Mouse (Mus musculus): ENCODE data around the gene Aldh4a1.

Aldh4a1 gene

GRCm38 (mm10) chr4:139589351-139590027 is 33.2 kb upstream of the Aldh4a1 start:
- DNase-seq (ENCODE audit: low spot score): no peak

- DNase-seq (ENCODE audit: low spot score): no peak
Measured at GRCm38 (mm10) chr4:139590446-139590845, 32.2 kb upstream of the Aldh4a1 start.

- DNase-seq (ENCODE audit: low spot score): no peak
Measured at GRCm38 (mm10) chr4:139592895-139593294, 29.8 kb upstream of the Aldh4a1 start.

GRCm38 (mm10) chr4:139593383-139593782 is 29.3 kb upstream of the Aldh4a1 start:
- DNase-seq (ENCODE audit: low spot score): no peak

GRCm38 (mm10) chr4:139594062-139594461 is 28.6 kb upstream of the Aldh4a1 start:
- no peak for DNase-seq (ENCODE audit: low spot score)

- no peak for DNase-seq (ENCODE audit: low spot score)
Measured at GRCm38 (mm10) chr4:139596715-139597114, 26.0 kb upstream of the Aldh4a1 start.

- no peak for DNase-seq (ENCODE audit: low spot score)
Measured at GRCm38 (mm10) chr4:139597286-139598284, 25.1 kb upstream of the Aldh4a1 start.

GRCm38 (mm10) chr4:139598356-139598755 is 24.3 kb upstream of the Aldh4a1 start:
- DNase-seq (ENCODE audit: low spot score): no peak

- peak; percentile 50 for DNase-seq (ENCODE audit: low spot score)
Measured at GRCm38 (mm10) chr4:139598950-139599518, 23.6 kb upstream of the Aldh4a1 start.

GRCm38 (mm10) chr4:139601519-139602356 is 20.9 kb upstream of the Aldh4a1 start:
- no peak for DNase-seq (ENCODE audit: low spot score)

- no peak for DNase-seq (ENCODE audit: low spot score)
Measured at GRCm38 (mm10) chr4:139602357-139603244, 20.1 kb upstream of the Aldh4a1 start, which contains the start of gene Gm21969. TSS of gene Gm21969 (plus strand) at chr4:139603186.

GRCm38 (mm10) chr4:139605216-139605615 is 17.4 kb upstream of the Aldh4a1 start:
- no peak for DNase-seq (ENCODE audit: low spot score)

- no peak for DNase-seq (ENCODE audit: low spot score)
Measured at GRCm38 (mm10) chr4:139606732-139607131, 15.9 kb upstream of the Aldh4a1 start.

GRCm38 (mm10) chr4:139608975-139609374 is 13.7 kb upstream of the Aldh4a1 start:
- no peak for DNase-seq (ENCODE audit: low spot score)

- no peak for DNase-seq (ENCODE audit: low spot score)
Measured at GRCm38 (mm10) chr4:139610954-139611353, 11.7 kb upstream of the Aldh4a1 start.

- DNase-seq (ENCODE audit: low spot score): peak; percentile 54
Measured at GRCm38 (mm10) chr4:139611542-139611953, 11.1 kb upstream of the Aldh4a1 start.

GRCm38 (mm10) chr4:139614524-139615260 is 8.0 kb upstream of the Aldh4a1 start:
- no peak for DNase-seq (ENCODE audit: low spot score)

GRCm38 (mm10) chr4:139616276-139617000 is 6.2 kb upstream of the Aldh4a1 start:
- no peak for DNase-seq (ENCODE audit: low spot score)

GRCm38 (mm10) chr4:139617001-139617364 is 5.7 kb upstream of the Aldh4a1 start:
- DNase-seq (ENCODE audit: low spot score): no peak

All from urinary bladder, postnatal 10 days (tissue).